Mouse (Mus musculus) cortical plate, adult 2 months (tissue): ENCODE measurements around the gene Ak5.

ENCODE experiments used
- CTCF ChIP-seq: fragments of 200-500 bp; IDR thresholded peaks from 2 replicates; pipeline ENCODE4 v1.5.1; 2011; ENCODE audit warnings: mild to moderate bottlenecking, control low read depth, low read length; ENCODE audit not compliant: insufficient read depth; ENCODE audit errors: extremely low read depth
- POLR2A ChIP-seq: fragments of 200-500 bp; IDR thresholded peaks from 2 replicates; pipeline ENCODE4 v1.6.1; 2011; ENCODE audit warnings: mild to moderate bottlenecking, low read length, control low read depth; ENCODE audit not compliant: insufficient read depth; ENCODE audit errors: extremely low read depth

DNA sequence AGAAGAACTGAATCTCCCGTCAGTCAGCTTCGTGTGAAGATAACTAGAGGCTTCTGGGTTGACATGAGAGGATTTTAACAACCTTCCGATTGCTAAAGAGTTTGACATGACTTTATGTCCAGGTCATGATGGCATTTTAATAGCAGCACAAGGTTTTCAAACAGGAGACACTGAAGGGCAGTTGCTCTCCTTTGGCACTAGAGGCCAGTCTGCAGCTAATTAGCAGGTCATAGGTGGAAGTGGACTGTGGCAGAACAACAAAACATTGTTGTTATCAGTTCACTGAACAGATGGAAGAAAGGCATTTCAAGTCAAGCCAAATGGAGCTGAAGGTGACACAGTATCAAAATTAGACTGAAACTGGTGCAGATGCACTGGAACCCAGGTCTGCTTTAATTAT, 41.8 kb upstream of the Ak5 start:
- no peak for TF ChIP-seq CTCF
- TF ChIP-seq POLR2A = no peak
